Mouse (Mus musculus): ENCODE measurements around the gene Xbp1. TPM values are rescaled to one million over a fixed set of nuclear protein-coding genes. Genes with fewer than 3 reads are reported as not detected.

Gene Xbp1
- polyA plus RNA-seq, 1 experiment from 2014 or later: 222 TPM

DNA sequence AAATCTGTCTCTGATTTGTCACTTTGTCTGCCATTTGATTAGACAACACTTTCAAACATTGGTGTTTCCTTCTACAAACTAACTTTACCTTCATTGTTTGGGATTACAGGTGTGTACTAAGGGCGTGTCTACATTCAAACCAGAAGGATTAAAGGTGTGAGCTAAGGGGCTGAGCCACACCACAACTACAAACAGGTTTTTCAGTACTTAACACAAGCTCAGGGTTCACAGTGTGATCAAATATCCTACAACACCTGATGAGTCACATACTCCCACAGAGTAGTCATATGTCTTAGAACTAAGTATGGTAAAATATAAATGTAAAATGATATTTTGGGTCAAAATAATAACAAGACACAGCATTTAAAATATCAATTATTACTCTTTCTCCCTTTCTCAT lies 31.5 kb downstream of the Xbp1 start:
- Histone ChIP-seq H3K27ac (ENCODE audit: low read length) (no peak overlapping the region), H3K9me3 (ENCODE audit: control insufficient read depth, low read length) (no peaks in the 10 kb centered on the region), H3K36me3 (ENCODE audit: control insufficient read depth, insufficient read depth, low read length) (no peaks in the 10 kb centered on the region), H3K4me1 (ENCODE audit: control insufficient read depth, insufficient read depth, low read length) (no peaks in the 10 kb centered on the region), H3K9ac (ENCODE audit: low read depth, low read length) (no peak overlapping the region), H3K27me3 (replicated peaks; ENCODE audit: control insufficient read depth, insufficient read depth, low read length) (no peaks in the 10 kb centered on the region), H3K4me2 (ENCODE audit: low read depth, low read length) (no peak overlapping the region), H3K4me3 (ENCODE audit: low read length) (no peak overlapping the region)
- 70% methylated on average over 1 of the region's 1 CpGs for WGBS
- ATAC-seq: no peak

DNA sequence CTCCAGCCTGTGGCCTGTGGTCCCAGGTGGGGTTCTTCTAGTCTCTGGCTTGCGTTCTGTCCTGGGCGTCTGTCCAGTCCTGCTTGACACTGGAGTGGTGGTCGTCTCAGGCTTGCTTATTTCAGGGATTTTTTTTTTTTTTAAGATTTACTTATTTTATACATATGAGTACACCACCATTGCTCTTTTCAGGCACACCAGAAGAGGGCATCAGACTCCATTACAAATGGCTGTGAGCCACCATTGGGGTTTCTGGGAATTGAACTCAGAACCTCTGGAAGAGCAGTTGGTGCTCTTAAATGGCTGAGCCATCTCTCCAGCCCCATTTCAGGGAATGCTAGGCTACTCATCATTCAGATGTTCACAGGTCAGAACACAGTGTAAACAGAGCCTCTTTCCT lies 39.8 kb downstream of the Xbp1 start:
- Histone ChIP-seq H3K27me3 (replicated peaks; ENCODE audit: control insufficient read depth, insufficient read depth, low read length) (no peaks in the 10 kb centered on the region), H3K9ac (ENCODE audit: low read depth, low read length) (no peak overlapping the region), H3K4me2 (ENCODE audit: low read depth, low read length) (no peak overlapping the region), H3K36me3 (ENCODE audit: control insufficient read depth, insufficient read depth, low read length) (no peaks in the 10 kb centered on the region), H3K4me1 (ENCODE audit: control insufficient read depth, insufficient read depth, low read length) (no peaks in the 10 kb centered on the region), H3K9me3 (ENCODE audit: control insufficient read depth, low read length) (no peaks in the 10 kb centered on the region), H3K4me3 (ENCODE audit: low read length) (no peak overlapping the region), H3K27ac (ENCODE audit: low read length) (no peak overlapping the region)
- WGBS: 57% methylated on average over 3 of the region's 3 CpGs
- no peak for ATAC-seq

DNA sequence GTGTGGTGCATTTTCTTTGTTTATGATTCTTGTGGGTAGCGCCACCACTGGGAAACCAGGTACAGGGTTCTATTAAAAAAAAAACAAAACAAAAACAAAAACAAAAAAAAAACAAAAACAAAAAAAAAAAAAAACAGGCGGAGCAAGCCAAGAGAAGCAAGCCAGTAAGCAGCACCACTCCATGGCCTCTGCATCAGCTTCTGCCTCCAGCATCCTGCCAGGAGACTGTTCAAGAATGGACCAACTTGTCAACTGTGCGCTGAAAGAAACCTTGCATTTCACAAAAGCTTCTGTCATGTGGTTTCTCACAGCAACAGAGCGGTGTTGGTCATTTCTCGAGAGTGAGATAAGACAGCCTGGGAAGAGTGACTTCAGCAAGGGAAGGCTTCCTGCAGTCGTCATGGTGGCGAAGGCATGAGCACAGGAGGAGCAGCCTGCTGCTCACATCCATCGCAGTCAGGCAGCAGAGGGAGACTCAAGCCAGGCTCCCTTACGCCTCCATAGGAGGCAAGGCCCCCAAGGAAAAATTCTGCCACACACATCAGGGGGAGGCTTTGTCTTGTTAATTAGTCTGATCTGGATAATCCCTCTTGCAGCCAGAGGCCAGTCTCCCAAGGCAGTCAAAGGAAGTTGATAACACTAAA lies 42.3 kb downstream of the Xbp1 start:
- Histone ChIP-seq H3K4me1 (ENCODE audit: control insufficient read depth, insufficient read depth, low read length) (no peaks in the 10 kb centered on the region), H3K4me3 (ENCODE audit: low read length) (no peak overlapping the region), H3K9ac (ENCODE audit: low read depth, low read length) (no peak overlapping the region), H3K27ac (ENCODE audit: low read length) (no peak overlapping the region), H3K27me3 (replicated peaks; ENCODE audit: control insufficient read depth, insufficient read depth, low read length) (no peaks in the 10 kb centered on the region), H3K36me3 (ENCODE audit: control insufficient read depth, insufficient read depth, low read length) (no peaks in the 10 kb centered on the region), H3K4me2 (ENCODE audit: low read depth, low read length) (no peak overlapping the region), H3K9me3 (ENCODE audit: control insufficient read depth, low read length) (peaks cover 2% of the 10 kb centered on the region; the same call in 1 of the 2 replicates)
- ATAC-seq: no peak
- WGBS: 34% methylated on average over 9 of the region's 9 CpGs

DNA sequence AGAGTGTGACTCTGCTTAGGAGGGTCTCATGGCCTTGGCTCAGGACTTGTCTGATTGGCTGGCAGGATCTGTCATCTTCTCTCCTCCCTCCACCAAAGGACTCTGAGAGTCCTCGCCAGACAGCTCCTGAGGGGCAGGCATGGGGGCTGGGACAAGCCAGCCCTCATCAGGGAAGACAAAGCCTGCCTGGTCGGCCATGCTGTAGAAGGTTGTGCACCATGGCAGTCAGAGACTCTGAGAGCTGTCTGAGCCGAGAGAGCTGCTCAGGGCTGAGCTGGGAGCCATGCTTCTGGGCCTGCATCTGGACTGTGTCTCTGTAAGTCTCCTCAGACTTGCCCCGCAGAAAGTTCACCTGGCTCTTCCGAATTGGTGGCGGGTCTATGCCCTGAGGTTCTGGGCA lies 43.4 kb downstream of the Xbp1 start:
- WGBS: 66% methylated on average over 6 of the region's 6 CpGs
- H3K4me2 ChIP-seq (ENCODE audit: low read depth, low read length): no peak overlapping the region

DNA sequence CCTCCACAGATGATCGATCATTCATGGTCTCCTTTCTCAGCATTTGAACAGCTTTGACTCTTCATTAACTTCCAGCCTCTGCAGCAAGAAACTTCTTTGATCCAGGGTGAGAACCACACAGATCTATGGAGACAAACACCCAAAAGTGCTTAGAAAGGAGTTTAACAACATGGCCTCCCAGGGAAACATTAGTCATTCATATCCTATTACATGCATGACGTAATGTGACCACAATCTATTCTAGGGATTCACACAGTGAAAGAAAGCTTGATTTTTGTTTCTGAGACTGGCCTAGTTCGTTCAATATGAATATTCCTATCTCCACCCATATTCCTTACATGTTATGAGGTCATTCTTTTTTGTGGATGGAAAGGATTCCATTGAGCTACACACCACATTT lies 45.1 kb downstream of the Xbp1 start:
- Histone ChIP-seq H3K27ac (ENCODE audit: low read length) (no peak overlapping the region), H3K9ac (ENCODE audit: low read depth, low read length) (no peak overlapping the region), H3K4me2 (ENCODE audit: low read depth, low read length) (no peak overlapping the region), H3K36me3 (ENCODE audit: control insufficient read depth, insufficient read depth, low read length) (no peaks in the 10 kb centered on the region), H3K4me1 (ENCODE audit: control insufficient read depth, insufficient read depth, low read length) (no peaks in the 10 kb centered on the region), H3K9me3 (ENCODE audit: control insufficient read depth, low read length) (peaks cover 3% of the 10 kb centered on the region; the same call in 1 of the 2 replicates), H3K27me3 (replicated peaks; ENCODE audit: control insufficient read depth, insufficient read depth, low read length) (no peaks in the 10 kb centered on the region), H3K4me3 (ENCODE audit: low read length) (no peak overlapping the region)
- ATAC-seq: no peak
- WGBS: 89% methylated on average over 3 of the region's 3 CpGs

More for the DNA sequence above, 43.4 kb downstream of the Xbp1 start:
- no peaks in the 10 kb centered on the region for H3K36me3 ChIP-seq (ENCODE audit: control insufficient read depth, insufficient read depth, low read length)
- no peak overlapping the region for H3K4me3 ChIP-seq (ENCODE audit: low read length)
- no peak for ATAC-seq
- H3K4me1 ChIP-seq (ENCODE audit: control insufficient read depth, insufficient read depth, low read length): no peaks in the 10 kb centered on the region
- peaks cover 3% of the 10 kb centered on the region; the same call in 1 of the 2 replicates for H3K9me3 ChIP-seq (ENCODE audit: control insufficient read depth, low read length)
- no peaks in the 10 kb centered on the region for H3K27me3 ChIP-seq (replicated peaks; ENCODE audit: control insufficient read depth, insufficient read depth, low read length)
- H3K9ac ChIP-seq (ENCODE audit: low read depth, low read length): no peak overlapping the region
- H3K27ac ChIP-seq (ENCODE audit: low read length): no peak overlapping the region

DNA sequence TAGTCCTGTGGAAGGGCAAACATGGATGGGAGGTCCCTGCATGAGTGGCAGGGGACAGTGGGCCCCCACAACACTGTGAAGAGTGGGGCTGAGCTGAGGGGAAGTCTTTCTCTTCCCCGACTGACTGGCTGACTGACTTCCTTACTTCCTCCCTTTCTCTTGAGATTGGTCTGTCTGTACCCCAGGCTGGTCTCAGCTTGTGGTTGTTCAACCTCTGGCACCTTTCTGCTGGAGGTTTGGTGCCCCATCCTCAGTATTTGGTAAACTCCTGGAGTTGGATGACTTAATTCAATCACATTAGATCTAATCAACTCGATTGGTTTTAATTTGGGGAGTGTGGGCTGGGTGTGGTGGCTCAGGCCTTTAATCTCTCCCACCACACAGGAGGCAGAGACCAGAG lies 46.0 kb downstream of the Xbp1 start:
- Histone ChIP-seq H3K4me3 (ENCODE audit: low read length) (no peak overlapping the region), H3K4me1 (ENCODE audit: control insufficient read depth, insufficient read depth, low read length) (no peaks in the 10 kb centered on the region), H3K9me3 (ENCODE audit: control insufficient read depth, low read length) (peaks cover 3% of the 10 kb centered on the region; the same call in 1 of the 2 replicates), H3K9ac (ENCODE audit: low read depth, low read length) (no peak overlapping the region), H3K27me3 (replicated peaks; ENCODE audit: control insufficient read depth, insufficient read depth, low read length) (no peaks in the 10 kb centered on the region), H3K4me2 (ENCODE audit: low read depth, low read length) (no peak overlapping the region), H3K36me3 (ENCODE audit: control insufficient read depth, insufficient read depth, low read length) (no peaks in the 10 kb centered on the region), H3K27ac (ENCODE audit: low read length) (no peak overlapping the region)
- ATAC-seq: no peak
- WGBS: 62% methylated on average over 2 of the region's 2 CpGs

DNA sequence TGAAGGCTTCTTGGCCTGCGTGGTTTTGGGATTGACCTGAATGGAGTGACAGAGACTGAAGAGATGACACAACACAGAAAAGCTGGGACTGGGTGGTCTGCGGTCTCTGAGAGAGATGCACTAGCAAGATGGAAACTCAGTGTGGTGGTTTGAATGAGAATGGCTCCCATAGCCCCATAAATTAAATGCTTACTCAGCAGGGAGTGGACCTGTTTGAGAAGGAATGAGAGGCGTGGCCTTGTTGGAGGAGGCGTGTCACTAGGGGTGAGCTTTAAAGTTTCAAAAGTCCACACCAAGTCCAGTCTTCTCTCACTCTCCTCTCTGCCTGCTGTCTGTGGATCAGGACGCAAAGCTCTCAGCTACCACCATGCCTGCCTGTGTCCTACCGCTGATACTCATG lies 47.2 kb downstream of the Xbp1 start:
- ATAC-seq: no peak
- H3K9ac ChIP-seq (ENCODE audit: low read depth, low read length): no peak overlapping the region
- H3K4me3 ChIP-seq (ENCODE audit: low read length): no peak overlapping the region
- peaks cover 3% of the 10 kb centered on the region; the same call in 1 of the 2 replicates for H3K9me3 ChIP-seq (ENCODE audit: control insufficient read depth, low read length)
- no peaks in the 10 kb centered on the region for H3K36me3 ChIP-seq (ENCODE audit: control insufficient read depth, insufficient read depth, low read length)
- no peaks in the 10 kb centered on the region for H3K27me3 ChIP-seq (replicated peaks; ENCODE audit: control insufficient read depth, insufficient read depth, low read length)
- H3K4me1 ChIP-seq (ENCODE audit: control insufficient read depth, insufficient read depth, low read length): no peaks in the 10 kb centered on the region
- WGBS: 94% methylated on average over 6 of the region's 6 CpGs
- no peak overlapping the region for H3K27ac ChIP-seq (ENCODE audit: low read length)
- no peak overlapping the region for H3K4me2 ChIP-seq (ENCODE audit: low read depth, low read length)

DNA sequence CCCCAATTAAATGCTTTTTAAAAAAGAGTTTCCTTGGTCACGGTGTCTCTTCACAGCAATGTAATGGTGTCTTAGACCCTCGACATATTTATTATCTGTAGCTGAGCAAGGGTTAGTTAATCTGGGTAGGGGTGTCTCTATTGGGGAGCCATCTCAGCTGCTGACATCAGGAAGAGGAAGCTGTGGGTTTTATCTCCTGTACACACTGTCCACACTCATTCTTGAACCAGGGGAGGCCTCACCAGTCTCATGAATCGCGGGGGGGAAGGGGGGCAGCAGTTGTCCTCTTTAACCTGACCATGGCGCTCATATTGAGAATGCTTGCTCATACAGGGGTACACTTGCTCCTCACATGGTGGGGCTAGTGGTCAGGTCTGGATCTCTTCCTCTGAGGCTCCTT lies 47.6 kb downstream of the Xbp1 start:
- WGBS: 89% methylated on average over 5 of the region's 5 CpGs
- H3K27me3 ChIP-seq (replicated peaks; ENCODE audit: control insufficient read depth, insufficient read depth, low read length): no peaks in the 10 kb centered on the region
- no peak overlapping the region for H3K27ac ChIP-seq (ENCODE audit: low read length)
- ATAC-seq: no peak
- H3K4me3 ChIP-seq (ENCODE audit: low read length): no peak overlapping the region
- no peaks in the 10 kb centered on the region for H3K36me3 ChIP-seq (ENCODE audit: control insufficient read depth, insufficient read depth, low read length)
- no peak overlapping the region for H3K9ac ChIP-seq (ENCODE audit: low read depth, low read length)
- no peak overlapping the region for H3K4me2 ChIP-seq (ENCODE audit: low read depth, low read length)
- H3K4me1 ChIP-seq (ENCODE audit: control insufficient read depth, insufficient read depth, low read length): no peaks in the 10 kb centered on the region
- peaks cover 3% of the 10 kb centered on the region; the same call in 1 of the 2 replicates for H3K9me3 ChIP-seq (ENCODE audit: control insufficient read depth, low read length)

DNA sequence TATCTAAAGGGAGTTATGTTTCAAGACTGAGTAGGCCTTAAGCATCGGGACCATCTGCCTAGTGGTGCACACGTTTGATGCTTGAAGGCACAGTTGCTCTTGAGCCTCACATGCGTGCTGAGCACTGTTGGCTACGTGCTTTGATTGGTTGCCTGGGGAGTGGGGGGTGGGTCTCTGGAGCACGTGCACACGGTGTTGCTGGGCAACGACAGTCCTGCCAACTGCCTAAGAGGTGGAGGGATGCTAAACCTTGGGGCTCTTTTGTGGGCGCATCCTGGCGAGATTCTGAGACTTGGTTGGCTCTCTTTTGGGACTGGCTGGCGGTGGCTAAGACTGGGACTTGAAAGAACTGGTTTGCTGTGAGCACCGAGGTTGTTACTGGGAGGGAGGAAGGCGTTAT lies 49.0 kb downstream of the Xbp1 start, which contains the start of gene Ankrd36:
Gene Ankrd36, plus strand, starts transcription at position 211 of the 400 bp plus-strand sequence.
- Histone ChIP-seq H3K27ac (ENCODE audit: low read length) (no peak within 1 kb of the TSS), H3K4me1 (ENCODE audit: control insufficient read depth, insufficient read depth, low read length) (no peaks in the 10 kb centered on the region), H3K9ac (ENCODE audit: low read depth, low read length) (no peak within 1 kb of the TSS), H3K27me3 (replicated peaks; ENCODE audit: control insufficient read depth, insufficient read depth, low read length) (no peaks in the 10 kb centered on the region), H3K36me3 (ENCODE audit: control insufficient read depth, insufficient read depth, low read length) (no peaks in the 10 kb centered on the region), H3K4me3 (ENCODE audit: low read length) (no peak within 1 kb of the TSS), H3K4me2 (ENCODE audit: low read depth, low read length) (no peak within 1 kb of the TSS), H3K9me3 (ENCODE audit: control insufficient read depth, low read length) (peaks cover 3% of the 10 kb centered on the region; the same call in 1 of the 2 replicates)
- 84% methylated on average over 12 of the region's 12 CpGs for WGBS
- ATAC-seq: no peak

DNA sequence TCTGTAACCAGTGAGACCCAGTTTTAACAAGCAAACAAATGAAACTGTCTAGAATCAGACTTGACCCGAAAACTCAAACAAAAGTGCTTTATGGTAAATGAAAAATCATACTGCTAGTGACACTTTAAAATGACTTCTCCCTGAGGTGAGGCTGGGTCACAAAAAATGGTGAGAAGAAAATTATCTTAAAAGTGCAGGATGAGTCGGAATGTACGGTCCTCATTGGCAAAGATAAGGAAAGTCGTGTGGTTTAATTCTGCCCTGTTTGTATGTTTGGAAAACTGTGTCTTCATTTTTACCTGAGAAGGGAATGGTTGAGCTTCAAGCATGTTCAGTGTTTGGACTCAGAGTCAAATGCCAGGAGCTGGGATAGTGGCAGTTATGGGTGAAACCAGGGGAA lies 51.4 kb downstream of the Xbp1 start:
- no peaks in the 10 kb centered on the region for H3K27me3 ChIP-seq (replicated peaks; ENCODE audit: control insufficient read depth, insufficient read depth, low read length)
- H3K9ac ChIP-seq (ENCODE audit: low read depth, low read length): no peak overlapping the region
- H3K27ac ChIP-seq (ENCODE audit: low read length): no peak overlapping the region
- H3K4me2 ChIP-seq (ENCODE audit: low read depth, low read length): no peak overlapping the region
- H3K36me3 ChIP-seq (ENCODE audit: control insufficient read depth, insufficient read depth, low read length): no peaks in the 10 kb centered on the region
- peaks cover 3% of the 10 kb centered on the region; the same call in 1 of the 2 replicates for H3K9me3 ChIP-seq (ENCODE audit: control insufficient read depth, low read length)
- H3K4me1 ChIP-seq (ENCODE audit: control insufficient read depth, insufficient read depth, low read length): no peaks in the 10 kb centered on the region
- no peak overlapping the region for H3K4me3 ChIP-seq (ENCODE audit: low read length)
- WGBS: 94% methylated on average over 4 of the region's 4 CpGs
- no peak for ATAC-seq
